ENCODE assay signal across 8 mouse cellular contexts in genomic region chr11:60809546-60809945, GRCm38 (mm10). TPM values are rescaled to one million over a fixed set of nuclear protein-coding genes. Genes with fewer than 3 reads are reported as not detected.
DNase-seq lines count a peak whose midpoint lies in the region; ATAC-seq and TF ChIP-seq lines count a peak whose summit lies in the region.

No protein-coding gene starts in this region.

- no peaks in the 10 kb centered on the region for H3K27me3 ChIP-seq in heart, embryonic 13.5 days (replicated peaks)
- H3K27me3 ChIP-seq in E14TG2a.4 (ENCODE audit: insufficient read depth, low read length), result no peaks in the 10 kb centered on the region
- no peaks in the 10 kb centered on the region for H3K27me3 ChIP-seq in hindbrain, embryonic 13.5 days
- H3K27me3 ChIP-seq in limb, embryonic 12.5 days, result peaks cover 4% of the 10 kb centered on the region; the same call in 1 of the 2 replicates

- no peak for ATAC-seq in heart, embryonic 13.5 days (ENCODE audit: extremely low read depth, insufficient number of reproducible peaks, low FRiP score, low TSS enrichment)
- no peak for ATAC-seq in hindbrain, embryonic 13.5 days (ENCODE audit: low FRiP score)
- no peak for ATAC-seq in limb, embryonic 12.5 days (ENCODE audit: insufficient number of reproducible peaks, insufficient read depth, low FRiP score, low TSS enrichment, low read depth)

- peak overlapping the region; percentile 52 for H3K4me3 ChIP-seq in heart, embryonic 13.5 days
- H3K4me3 ChIP-seq in E14TG2a.4 (replicated peaks; ENCODE audit: low read length), result peak overlapping the region; percentile 88
- no peak overlapping the region for H3K4me3 ChIP-seq in hindbrain, embryonic 13.5 days
- H3K4me3 ChIP-seq in limb, embryonic 12.5 days (replicated peaks), result peak overlapping the region; percentile 51

- peak overlapping the region; percentile 62 for H3K9ac ChIP-seq in heart, embryonic 13.5 days
- no peak overlapping the region for H3K9ac ChIP-seq in hindbrain, embryonic 13.5 days
- H3K9ac ChIP-seq in limb, embryonic 12.5 days (replicated peaks), result peak overlapping the region; percentile 35; the same call in 1 of the 2 replicates

- H3K4me2 ChIP-seq in heart, embryonic 13.5 days, result peak overlapping the region; percentile 72
- 0 out of 2 replicates have a peak overlapping the region, but pooled peaks have one; percentile 81 for H3K4me2 ChIP-seq in hindbrain, embryonic 13.5 days
- H3K4me2 ChIP-seq in limb, embryonic 12.5 days, result peak overlapping the region; percentile 79

- no peak for DNase-seq in heart, adult 18-20 months
- DNase-seq in thymus, postnatal 36 days, result no peak
- no peak for DNase-seq in layer of hippocampus, postnatal 25 days (ENCODE audit: extremely low spot score in 1 of 2, low spot score in 1 of 2)
- no peak for DNase-seq in layer of hippocampus, postnatal 10 days (ENCODE audit: low spot score in 2 of 2)

- no peak for TF ChIP-seq CTCF in E14TG2a.4 (conservative IDR thresholded peaks at IDR 0.05; ENCODE audit: low read length)

- 68% methylated on average over 1 of the region's 1 CpGs for WGBS in heart, embryonic 13.5 days
- WGBS in hindbrain, embryonic 13.5 days, result 84% methylated on average over 1 of the region's 1 CpGs
- 61% methylated on average over 1 of the region's 1 CpGs for WGBS in limb, embryonic 12.5 days

- peaks cover 30% of the 10 kb centered on the region for H3K4me1 ChIP-seq in heart, embryonic 13.5 days
- H3K4me1 ChIP-seq in E14TG2a.4 (replicated peaks; ENCODE audit: low read depth, low read length), result peaks cover 39% of the 10 kb centered on the region
- peaks cover 21% of the 10 kb centered on the region for H3K4me1 ChIP-seq in hindbrain, embryonic 13.5 days (replicated peaks)
- peaks cover 20% of the 10 kb centered on the region for H3K4me1 ChIP-seq in limb, embryonic 12.5 days (replicated peaks)

- no peak overlapping the region for H3K27ac ChIP-seq in heart, embryonic 13.5 days (replicated peaks)
- no peak overlapping the region for H3K27ac ChIP-seq in hindbrain, embryonic 13.5 days
- no peak overlapping the region for H3K27ac ChIP-seq in limb, embryonic 12.5 days

- peaks cover 2% of the 10 kb centered on the region; the same call in 1 of the 2 replicates for H3K36me3 ChIP-seq in heart, embryonic 13.5 days
- H3K36me3 ChIP-seq in E14TG2a.4 (ENCODE audit: insufficient read depth, low read length), result peaks cover 53% of the 10 kb centered on the region
- no peaks in the 10 kb centered on the region for H3K36me3 ChIP-seq in hindbrain, embryonic 13.5 days
- H3K36me3 ChIP-seq in limb, embryonic 12.5 days, result peaks cover 8% of the 10 kb centered on the region; the same call in 1 of the 2 replicates

- H3K9me3 ChIP-seq in heart, embryonic 13.5 days, result no peaks in the 10 kb centered on the region
- no peaks in the 10 kb centered on the region for H3K9me3 ChIP-seq in E14TG2a.4 (ENCODE audit: low read length)
- H3K9me3 ChIP-seq in hindbrain, embryonic 13.5 days, result no peaks in the 10 kb centered on the region
- H3K9me3 ChIP-seq in limb, embryonic 12.5 days, result no peaks in the 10 kb centered on the region

RNA-seq across cellular contexts. Expression of gene Shmt1, which starts 2.0 kb away (rescaled TPM):
- polyA plus RNA-seq in heart, embryonic 13.5 days (2015; fragmentation: Nextera tagmentation; extraction: Ambion mirVana), result 40.4 and 42.8 TPM in 2 replicates
- 10 to 100 TPM; 11.9 to 13.5 TPM for total RNA-seq in heart, adult 18-20 months (2021)
- polyA plus RNA-seq in hindbrain, embryonic 13.5 days (2015; fragmentation: Nextera tagmentation; extraction: Ambion mirVana), result 7.9 and 12.2 TPM in 2 replicates
- polyA plus RNA-seq in limb, embryonic 12.5 days (2016; fragmentation: Nextera tagmentation; extraction: Ambion mirVana), result 66.3 and 69.5 TPM in 2 replicates
- 1 to 10 TPM; 4.9 to 7.4 TPM for total RNA-seq in layer of hippocampus, postnatal 25 days (2021)
- 1 to 10 TPM; 3.9 to 7.1 TPM for total RNA-seq in layer of hippocampus, postnatal 10 days (2021)

RNA-seq across cellular contexts. Expression of gene Dhrs7b, which starts 20.9 kb away (rescaled TPM):
- 30.9 and 35.9 TPM in 2 replicates for polyA plus RNA-seq in heart, embryonic 13.5 days (2015; fragmentation: Nextera tagmentation; extraction: Ambion mirVana)
- 10 to 100 TPM; 24.3 TPM for total RNA-seq in heart, adult 18-20 months (2021)
- 30.7 and 33.3 TPM in 2 replicates for polyA plus RNA-seq in hindbrain, embryonic 13.5 days (2015; fragmentation: Nextera tagmentation; extraction: Ambion mirVana)
- 29.4 and 30.5 TPM in 2 replicates for polyA plus RNA-seq in limb, embryonic 12.5 days (2016; fragmentation: Nextera tagmentation; extraction: Ambion mirVana)
- 10 to 100 TPM; 27.6 to 31.5 TPM for total RNA-seq in layer of hippocampus, postnatal 25 days (2021)
- 10 to 100 TPM; 26.1 to 27.4 TPM for total RNA-seq in layer of hippocampus, postnatal 10 days (2021)

RNA-seq across cellular contexts. Expression of gene Smcr8, which starts 32.2 kb away (rescaled TPM):
- 3.7 and 3.9 TPM in 2 replicates for polyA plus RNA-seq in heart, embryonic 13.5 days (2015; fragmentation: Nextera tagmentation; extraction: Ambion mirVana)
- 10 to 100 TPM; 15.2 to 16.8 TPM for total RNA-seq in heart, adult 18-20 months (2021)
- 5.9 and 6.5 TPM in 2 replicates for polyA plus RNA-seq in hindbrain, embryonic 13.5 days (2015; fragmentation: Nextera tagmentation; extraction: Ambion mirVana)
- 6.3 and 7.8 TPM in 2 replicates for polyA plus RNA-seq in limb, embryonic 12.5 days (2016; fragmentation: Nextera tagmentation; extraction: Ambion mirVana)
- 10 to 100 TPM; 29.1 to 30.6 TPM for total RNA-seq in layer of hippocampus, postnatal 25 days (2021)
- total RNA-seq in layer of hippocampus, postnatal 10 days (2021), result 10 to 100 TPM; 22.1 to 23.6 TPM

RNA-seq across cellular contexts. Expression of gene Top3a, which starts 32.4 kb away (rescaled TPM):
- 9.7 and 11.0 TPM in 2 replicates for polyA plus RNA-seq in heart, embryonic 13.5 days (2015; fragmentation: Nextera tagmentation; extraction: Ambion mirVana)
- 1 to 10 TPM; 3.8 to 4.4 TPM for total RNA-seq in heart, adult 18-20 months (2021)
- polyA plus RNA-seq in hindbrain, embryonic 13.5 days (2015; fragmentation: Nextera tagmentation; extraction: Ambion mirVana), result 10.3 and 10.4 TPM in 2 replicates
- polyA plus RNA-seq in limb, embryonic 12.5 days (2016; fragmentation: Nextera tagmentation; extraction: Ambion mirVana), result 24.6 and 25.9 TPM in 2 replicates
- 1 to 10 TPM; 5.0 to 6.2 TPM for total RNA-seq in layer of hippocampus, postnatal 25 days (2021)
- 1 to 10 TPM; 5.8 to 6.1 TPM for total RNA-seq in layer of hippocampus, postnatal 10 days (2021)
